Mouse (Mus musculus) brown adipose tissue, adult 24 weeks (tissue): ENCODE data around the gene Tiam1. TPM values are rescaled to one million over a fixed set of nuclear protein-coding genes. Genes with fewer than 3 reads are reported as not detected.

Experiments used
- H3K27ac ChIP-seq: fragments of 200-500 bp; replicated peaks from 2 replicates; pipeline ENCODE4 v1.5.1; 2012; ENCODE audit warnings: low read depth, mild to moderate bottlenecking, low read length
- H3K4me1 ChIP-seq: fragments of 200-500 bp; 2 replicates; pipeline ENCODE4 v1.6.1; 2012; ENCODE audit warnings: low read length, mixed read lengths; ENCODE audit not compliant: control insufficient read depth, insufficient read depth, insufficient read length
- H3K4me3 ChIP-seq: fragments of 200-500 bp; 2 replicates; pipeline ENCODE4 v1.5.1; 2012; ENCODE audit warnings: low read depth, mild to moderate bottlenecking, low read length, moderate library complexity; ENCODE audit not compliant: insufficient read depth
- polyA plus RNA-seq: library from polyadenylated mRNA; stranded (reverse); fragments of >200 nt; gene quantifications from 2 replicates; pipeline ENCODE4 v1.2.4, GENCODE M21; 2012; ENCODE audit not compliant: missing spikeins, insufficient read depth, insufficient read length

The Tiam1 gene
- polyA plus RNA-seq, 1 experiment = 15.9 TPM

DNA sequence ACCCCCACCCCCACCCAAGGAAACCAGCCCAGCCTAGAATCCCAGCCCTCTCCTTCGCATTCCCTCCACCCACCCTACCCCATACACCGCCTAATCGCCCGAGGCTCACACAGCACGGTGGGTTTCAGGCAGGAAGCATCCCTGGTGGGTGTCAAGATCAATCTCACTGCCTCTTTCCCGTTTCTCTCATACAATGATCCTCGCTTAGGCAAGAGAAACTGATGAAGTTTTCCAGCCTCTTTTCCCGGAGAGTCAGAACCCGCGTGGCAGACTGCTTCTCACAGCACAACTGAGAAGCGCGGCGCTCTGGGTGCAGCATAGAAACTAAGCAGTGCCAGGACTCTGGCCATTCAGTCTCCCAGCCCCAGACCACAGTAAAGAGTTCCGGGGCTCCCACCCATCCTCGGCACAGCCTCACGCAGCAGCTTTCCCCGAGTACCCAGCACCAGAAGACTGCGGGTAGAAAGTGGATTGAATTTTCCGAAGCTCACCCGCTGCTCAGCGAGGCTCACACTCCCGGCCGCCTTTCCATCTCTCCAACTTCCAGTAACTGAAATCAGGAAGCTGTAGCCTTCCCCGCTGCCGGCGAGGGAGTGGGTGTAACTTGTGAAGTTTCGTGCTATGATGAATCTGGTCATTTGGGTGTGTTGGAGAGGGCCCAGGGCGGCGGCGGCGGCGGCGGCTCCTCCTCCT, 183.2 kb downstream of the Tiam1 start:
- H3K4me3 ChIP-seq = peak overlapping the region; percentile 51
- peaks cover 2% of the 10 kb centered on the region; the same call in 1 of the 2 replicates for H3K4me1 ChIP-seq
- H3K27ac ChIP-seq = no peak overlapping the region

DNA sequence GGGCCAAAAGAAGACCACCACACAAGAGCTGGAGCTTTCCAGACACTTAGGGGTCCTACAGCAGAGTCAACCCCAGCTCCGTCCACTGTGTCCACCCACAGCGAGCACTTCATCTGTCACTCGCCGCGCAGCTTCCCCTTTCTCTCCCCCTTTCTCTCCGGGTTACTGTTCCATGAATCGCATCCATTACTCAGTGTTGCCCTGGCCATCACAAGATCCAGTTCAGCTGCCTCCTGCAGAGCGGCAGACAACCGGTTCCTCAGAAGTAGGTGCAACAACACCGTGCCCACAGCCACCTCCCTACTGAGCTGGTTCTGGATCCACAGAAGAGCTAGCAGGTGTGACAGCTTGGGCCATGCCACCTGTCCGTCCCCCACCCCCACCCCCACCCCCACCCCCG, 184.6 kb downstream of the Tiam1 start:
- peaks cover 2% of the 10 kb centered on the region; the same call in 1 of the 2 replicates for H3K4me1 ChIP-seq
- H3K4me3 ChIP-seq = no peak overlapping the region
- H3K27ac ChIP-seq = no peak overlapping the region

DNA sequence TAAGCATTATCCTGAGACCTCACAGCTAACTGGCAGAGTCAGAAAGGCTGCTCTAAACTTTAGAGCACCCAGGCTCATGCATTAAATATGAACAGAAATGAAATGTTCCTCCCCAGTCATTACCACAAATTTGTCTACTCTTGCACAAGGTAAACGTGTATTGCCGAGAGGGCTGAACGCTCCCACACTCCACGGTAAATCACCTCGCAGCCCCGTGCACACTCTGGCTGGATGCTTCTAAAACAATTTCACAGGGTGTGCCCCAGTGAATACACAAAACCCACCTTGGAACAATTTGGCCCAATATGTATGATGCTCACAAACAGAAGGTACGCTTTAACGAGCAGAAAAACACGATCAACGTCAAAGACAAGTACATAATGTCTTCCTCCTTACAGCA, 185.5 kb downstream of the Tiam1 start:
- no peak overlapping the region for H3K27ac ChIP-seq
- H3K4me3 ChIP-seq = no peak overlapping the region

DNA sequence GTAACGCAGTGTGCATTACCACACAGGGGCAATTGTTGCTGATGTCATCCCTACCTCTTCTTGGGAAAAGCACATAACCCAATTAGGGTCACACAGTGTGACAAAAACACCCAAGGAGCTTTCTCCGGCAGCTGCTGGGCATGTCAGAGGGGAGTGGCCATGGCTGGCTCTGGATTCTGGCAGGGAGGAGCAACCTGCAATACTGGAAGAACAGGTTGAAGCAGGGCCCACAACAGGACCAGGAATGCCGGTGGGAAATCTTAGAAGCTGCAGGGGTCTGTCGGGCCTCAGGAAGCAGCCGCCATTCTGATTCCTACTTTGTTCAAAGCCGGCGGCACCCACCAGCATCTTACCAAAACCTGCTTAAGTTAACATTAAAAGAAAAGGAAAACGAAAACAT, 189.0 kb downstream of the Tiam1 start:
- Histone ChIP-seq H3K4me1 (no peaks in the 10 kb centered on the region; the same call in 1 of the 2 replicates), H3K4me3 (no peak overlapping the region), H3K27ac (no peak overlapping the region)

More for the DNA sequence above, 185.5 kb downstream of the Tiam1 start:
- peaks cover 2% of the 10 kb centered on the region; the same call in 1 of the 2 replicates for H3K4me1 ChIP-seq

DNA sequence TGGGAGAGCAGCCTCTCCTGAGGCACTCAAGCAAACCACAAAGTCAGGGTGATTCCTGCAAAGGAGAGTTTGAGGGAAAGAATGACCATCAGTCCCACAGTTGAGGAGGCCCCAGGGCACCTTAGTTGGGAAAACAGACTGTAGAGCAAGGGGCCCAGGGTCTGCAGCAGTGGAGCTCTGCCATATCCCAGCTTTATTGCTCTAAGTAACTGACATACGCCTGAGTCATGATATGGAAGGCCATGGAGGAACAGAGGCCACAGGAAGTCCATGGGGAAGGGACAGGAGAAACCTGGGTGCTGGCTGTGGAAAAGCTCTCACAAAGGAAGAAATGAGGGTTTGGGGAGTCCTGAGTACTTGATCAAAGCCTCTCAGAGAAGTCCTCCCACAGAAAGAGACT, 189.5 kb downstream of the Tiam1 start:
- H3K27ac ChIP-seq = no peak overlapping the region
- H3K4me1 ChIP-seq = no peaks in the 10 kb centered on the region; the same call in 1 of the 2 replicates
- H3K4me3 ChIP-seq = no peak overlapping the region

DNA sequence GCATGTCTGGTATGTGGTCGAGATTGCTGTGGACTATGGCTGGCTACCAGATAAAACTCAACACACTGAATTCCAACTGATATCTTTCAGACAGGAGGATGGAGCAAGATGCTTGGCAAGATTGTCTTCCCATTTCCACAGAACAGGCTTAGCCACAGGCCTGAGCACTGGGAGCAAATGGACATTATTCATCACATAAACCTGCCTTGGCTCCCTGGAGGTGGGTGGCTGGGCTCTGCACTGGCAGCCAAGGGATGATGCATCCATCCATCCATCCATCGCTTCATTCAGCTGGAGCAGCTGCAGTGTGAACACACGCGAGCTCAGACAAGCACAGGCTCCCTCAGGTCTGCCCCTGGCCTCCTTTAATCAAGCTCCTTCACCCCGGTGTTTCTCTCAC, 190.7 kb downstream of the Tiam1 start:
- Histone ChIP-seq H3K4me3 (no peak overlapping the region), H3K27ac (no peak overlapping the region)

DNA sequence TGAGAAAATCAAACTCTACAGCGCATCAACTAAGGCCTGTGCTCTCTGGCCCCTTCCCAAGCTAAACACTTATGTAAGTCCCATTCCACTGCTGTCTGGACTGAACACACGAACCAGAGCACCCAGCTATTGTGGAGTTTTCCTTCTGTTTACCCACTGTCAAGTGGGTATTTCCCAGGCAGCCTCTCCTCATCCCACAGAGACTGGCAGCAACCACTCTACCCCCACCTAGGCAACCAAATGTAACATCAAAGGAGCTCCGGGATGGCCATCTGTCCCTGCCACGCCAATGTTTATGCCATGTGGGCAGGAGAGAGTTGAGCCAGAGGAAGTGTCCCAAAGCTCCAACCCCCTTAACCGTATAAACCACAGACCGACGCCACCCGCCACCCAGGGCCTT, 192.8 kb downstream of the Tiam1 start:
- H3K4me1 ChIP-seq = no peaks in the 10 kb centered on the region; the same call in 1 of the 2 replicates
- no peak overlapping the region for H3K4me3 ChIP-seq
- H3K27ac ChIP-seq = no peak overlapping the region

More for the DNA sequence above, 190.7 kb downstream of the Tiam1 start:
- no peaks in the 10 kb centered on the region; the same call in 1 of the 2 replicates for H3K4me1 ChIP-seq

DNA sequence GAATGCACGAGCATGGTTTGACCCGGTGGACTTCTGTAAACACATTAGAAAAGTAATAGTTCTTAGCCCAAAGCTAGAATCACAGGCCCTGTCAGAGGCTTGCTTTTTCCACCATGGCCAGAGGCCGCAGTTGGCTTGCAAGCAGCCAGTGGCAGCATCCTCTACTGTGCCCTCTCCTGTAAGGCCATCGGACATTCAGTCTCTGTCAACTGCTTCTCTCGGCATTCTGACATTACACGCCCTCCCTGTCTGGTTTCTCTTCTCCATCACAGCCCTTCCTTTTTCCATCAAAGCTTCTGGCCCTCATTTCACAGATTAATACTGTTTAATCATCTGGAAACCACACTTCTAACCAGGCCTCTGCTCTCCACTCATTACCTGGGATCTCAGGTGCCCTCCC, 193.3 kb downstream of the Tiam1 start:
- Histone ChIP-seq H3K4me3 (no peak overlapping the region), H3K27ac (no peak overlapping the region), H3K4me1 (no peaks in the 10 kb centered on the region; the same call in 1 of the 2 replicates)

DNA sequence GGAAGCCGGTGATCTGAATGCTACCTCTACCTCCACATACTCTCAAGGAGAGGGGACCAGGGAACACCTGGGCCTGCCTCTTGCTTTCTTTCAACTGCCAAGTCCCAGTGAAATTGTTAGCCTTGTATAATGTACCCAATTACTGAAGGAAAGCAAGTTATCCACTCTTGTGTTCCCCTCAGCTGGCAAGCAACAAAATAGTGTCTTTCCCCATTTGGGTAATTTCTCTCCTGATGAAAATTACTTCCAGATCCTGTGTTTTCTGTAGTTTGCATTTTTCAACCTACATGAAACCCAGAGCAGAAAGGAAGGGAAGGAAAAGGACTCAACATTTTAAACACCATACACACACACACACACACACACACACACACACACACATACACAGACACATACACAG, 195.5 kb downstream of the Tiam1 start:
- Histone ChIP-seq H3K4me3 (no peak overlapping the region), H3K27ac (no peak overlapping the region), H3K4me1 (no peaks in the 10 kb centered on the region; the same call in 1 of the 2 replicates)

DNA sequence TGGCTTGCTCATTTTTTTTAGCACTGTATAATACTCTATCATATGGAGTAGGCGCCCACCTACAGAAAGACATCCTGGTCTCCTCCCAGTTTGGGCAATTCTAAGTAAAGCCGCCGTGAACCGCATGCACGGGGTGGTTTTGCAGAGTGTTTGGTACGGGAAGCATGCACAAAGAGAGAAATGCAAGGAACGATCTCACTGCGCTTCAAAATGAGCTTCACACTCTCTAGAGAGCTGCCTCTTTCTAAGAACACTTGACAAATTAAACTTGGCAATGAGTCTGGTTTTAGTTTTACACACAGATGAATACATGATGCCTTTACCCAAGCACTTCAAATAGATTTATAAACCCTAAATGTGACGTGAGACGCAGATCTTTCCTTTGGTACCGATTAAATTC, 196.8 kb downstream of the Tiam1 start:
- Histone ChIP-seq H3K4me3 (no peak overlapping the region), H3K27ac (no peak overlapping the region), H3K4me1 (no peaks in the 10 kb centered on the region; the same call in 1 of the 2 replicates)

DNA sequence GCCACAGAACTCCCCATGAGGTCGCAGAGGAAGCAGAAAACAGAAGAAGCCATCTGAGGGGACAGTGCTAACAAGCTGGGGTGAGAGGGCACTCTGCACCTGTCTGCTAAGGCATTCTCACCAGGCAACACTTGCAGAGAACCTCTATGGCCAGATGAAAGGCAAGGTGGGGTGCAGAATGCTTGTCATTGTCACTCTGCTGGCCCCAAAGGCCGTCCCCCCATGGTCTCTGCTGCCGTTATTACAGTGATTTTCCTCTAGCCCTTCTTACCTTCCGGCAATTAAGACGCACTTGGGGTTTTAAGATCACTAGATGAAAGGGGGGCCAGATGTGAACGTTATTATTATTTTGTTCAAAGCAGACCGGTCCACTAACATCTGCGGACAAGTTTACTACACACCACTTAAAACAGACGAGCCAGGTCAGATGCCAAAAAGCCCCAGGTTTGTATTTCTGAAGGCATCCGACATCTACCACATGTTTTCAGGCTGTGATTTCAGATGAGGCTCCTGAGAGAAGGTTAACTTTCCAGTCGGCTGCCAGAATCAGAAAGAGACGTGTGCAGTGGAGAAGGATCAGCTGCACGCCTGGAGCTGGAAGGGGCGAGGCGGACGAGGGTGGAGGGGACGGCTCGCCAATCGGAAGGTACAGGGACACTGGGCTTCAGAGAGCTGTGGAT, 198.8 kb downstream of the Tiam1 start:
- Histone ChIP-seq H3K4me1 (no peaks in the 10 kb centered on the region), H3K27ac (no peak overlapping the region), H3K4me3 (no peak overlapping the region)

DNA sequence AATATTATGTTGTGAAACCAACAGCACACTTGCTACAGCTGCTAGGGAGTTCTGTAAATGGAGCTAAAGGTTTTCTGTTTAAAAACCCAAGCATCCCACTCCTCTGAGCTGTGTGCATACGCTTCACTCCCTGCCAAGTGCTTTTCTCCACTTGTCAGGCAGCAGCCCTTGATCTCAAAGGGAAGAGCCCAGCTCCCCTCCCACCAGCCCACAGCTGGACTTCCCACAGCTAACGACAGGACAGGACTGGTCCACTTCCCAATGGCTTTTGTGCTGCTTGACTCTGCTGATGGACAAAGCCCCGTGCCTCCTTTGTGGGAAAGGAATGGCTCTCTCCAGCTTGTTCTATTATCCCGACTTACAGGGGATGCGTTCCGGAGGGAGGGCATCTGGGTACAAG, 199.5 kb downstream of the Tiam1 start:
- Histone ChIP-seq H3K4me1 (no peaks in the 10 kb centered on the region), H3K4me3 (no peak overlapping the region), H3K27ac (no peak overlapping the region)

DNA sequence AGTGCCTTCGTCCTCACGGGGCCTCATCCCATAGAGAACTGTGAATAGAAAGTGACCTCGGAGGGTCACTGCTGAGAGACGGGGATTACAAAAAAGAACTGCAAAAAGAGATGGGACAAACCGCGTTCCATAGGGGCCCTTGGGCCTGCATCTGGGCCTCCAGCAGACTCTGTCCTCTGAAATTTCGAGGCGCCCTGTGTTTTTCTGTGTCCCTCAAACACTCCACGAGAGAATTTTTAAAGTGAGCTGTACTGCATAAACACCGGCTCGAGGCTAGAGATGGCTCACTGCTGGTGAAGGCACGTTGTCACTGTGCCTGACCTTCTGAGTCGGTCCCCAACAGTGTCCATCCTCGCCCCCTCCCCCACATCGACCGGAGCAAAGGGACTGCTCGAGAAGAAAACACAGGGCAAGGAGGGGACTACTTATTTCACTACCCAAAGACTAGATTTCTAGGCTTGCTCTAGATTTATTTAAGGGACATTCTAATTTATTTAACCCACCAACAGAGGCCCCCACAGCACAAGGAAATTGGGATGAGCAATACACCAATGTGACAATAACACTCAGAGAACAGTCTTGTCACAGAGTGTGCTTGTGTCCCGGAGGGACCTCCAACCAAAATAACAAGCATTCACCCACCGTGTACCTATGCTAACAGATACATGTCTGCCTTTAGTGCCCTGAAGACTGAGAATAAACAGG, 200.2 kb downstream of the Tiam1 start:
- Histone ChIP-seq H3K4me1 (no peaks in the 10 kb centered on the region), H3K4me3 (no peak overlapping the region), H3K27ac (no peak overlapping the region)

DNA sequence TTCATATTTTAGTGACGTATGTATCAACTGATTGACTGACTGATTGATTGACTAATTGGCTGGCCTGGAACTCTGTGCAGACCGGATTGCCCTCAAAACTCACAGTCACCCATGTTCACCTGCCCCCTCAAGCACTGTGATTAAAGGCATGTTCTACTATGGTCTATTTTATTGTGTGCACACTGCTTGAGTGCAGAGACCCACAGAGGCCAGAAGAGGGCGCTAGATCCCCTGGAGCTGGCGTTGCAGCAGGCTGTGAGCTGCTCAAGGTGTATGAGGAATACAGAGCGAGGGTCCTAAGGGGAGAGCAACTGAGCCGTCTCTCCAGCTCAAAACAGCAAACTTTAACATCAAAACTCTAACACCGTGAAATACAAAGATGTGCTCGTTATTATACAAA, 202.9 kb downstream of the Tiam1 start:
- H3K27ac ChIP-seq = no peak overlapping the region
- H3K4me1 ChIP-seq = no peaks in the 10 kb centered on the region
- no peak overlapping the region for H3K4me3 ChIP-seq

DNA sequence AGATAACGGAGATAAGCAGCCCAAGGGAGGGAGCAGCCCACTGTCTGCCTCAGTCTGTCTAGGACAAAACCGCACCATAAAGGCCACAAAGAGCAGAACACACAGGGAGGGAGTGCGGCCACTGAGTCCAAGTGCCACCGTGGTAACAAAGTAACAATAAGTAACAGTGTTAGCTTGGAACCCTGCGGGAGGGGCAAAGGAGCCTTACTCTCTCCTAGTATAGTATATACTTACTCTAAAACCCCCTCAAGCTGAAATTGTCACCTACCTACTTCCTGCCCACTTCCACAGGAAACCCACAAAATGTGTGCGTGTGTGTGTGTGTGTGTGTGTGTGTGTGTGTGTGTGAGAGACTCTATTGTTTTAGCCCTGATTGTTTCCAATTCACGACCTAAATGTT, 205.3 kb downstream of the Tiam1 start:
- Histone ChIP-seq H3K4me3 (no peak overlapping the region), H3K27ac (no peak overlapping the region), H3K4me1 (no peaks in the 10 kb centered on the region)
